Mouse (Mus musculus): ENCODE measurements around the gene Chad. TPM values are rescaled to one million over a fixed set of nuclear protein-coding genes. Genes with fewer than 3 reads are reported as not detected.

The Chad gene
- polyA plus RNA-seq, 1 experiment from 2014 or later, result 0.54 TPM

DNA sequence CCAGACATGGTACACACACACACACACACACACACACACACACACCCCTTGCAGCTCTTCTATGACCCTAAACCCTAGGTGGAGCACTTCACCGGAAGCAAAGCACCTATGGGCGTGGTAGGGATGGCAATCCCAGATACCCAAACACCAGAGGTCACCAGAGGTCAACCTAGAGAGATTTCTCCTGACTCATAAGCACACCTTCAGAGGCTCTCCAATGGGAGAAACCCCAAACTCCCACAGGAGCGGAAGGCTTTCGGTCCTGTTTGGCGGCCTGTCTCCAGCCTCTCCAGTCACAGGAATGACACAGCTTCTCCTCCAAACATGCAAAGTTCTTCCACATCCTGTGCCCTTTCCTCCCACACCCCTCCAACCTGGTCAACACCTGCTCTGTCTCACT is 18.5 kb upstream of the Chad start:
- no peak for ATAC-seq (ENCODE audit: low FRiP score, low read depth)
- Histone ChIP-seq H3K9ac (no peak overlapping the region), H3K27ac (replicated peaks) (no peak overlapping the region), H3K4me2 (no peak overlapping the region), H3K27me3 (no peaks in the 10 kb centered on the region), H3K9me3 (no peaks in the 10 kb centered on the region), H3K4me1 (replicated peaks) (peaks cover 21% of the 10 kb centered on the region), H3K4me3 (no peak overlapping the region), H3K36me3 (no peaks in the 10 kb centered on the region)
- WGBS, result 96% methylated on average over 5 of the region's 5 CpGs

DNA sequence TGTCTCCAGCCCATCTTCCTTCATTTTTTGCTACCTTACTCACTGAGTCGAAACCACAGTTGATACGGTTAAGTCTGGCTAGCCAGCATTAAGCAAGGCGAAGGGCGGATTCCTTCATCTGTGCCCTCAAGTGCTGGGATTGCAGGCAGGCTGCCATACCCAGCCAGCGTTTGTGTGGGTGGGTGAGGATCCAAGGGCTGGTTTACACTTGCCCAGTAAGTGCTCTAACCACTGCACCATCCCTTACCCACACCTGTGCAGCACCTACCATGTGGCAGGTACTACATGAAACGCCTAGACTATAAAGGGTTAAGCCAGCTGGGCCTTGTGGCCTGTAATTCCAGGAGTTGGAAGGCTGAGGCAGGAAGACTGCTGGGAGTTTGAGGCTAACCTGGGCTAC is 17.6 kb upstream of the Chad start:
- Histone ChIP-seq H3K4me2 (no peak overlapping the region), H3K36me3 (no peaks in the 10 kb centered on the region), H3K4me1 (replicated peaks) (peaks cover 21% of the 10 kb centered on the region), H3K4me3 (no peak overlapping the region), H3K9ac (no peak overlapping the region), H3K27ac (replicated peaks) (no peak overlapping the region), H3K27me3 (no peaks in the 10 kb centered on the region), H3K9me3 (no peaks in the 10 kb centered on the region)
- 98% methylated on average over 6 of the region's 6 CpGs for WGBS
- ATAC-seq (ENCODE audit: low FRiP score, low read depth), result no peak

DNA sequence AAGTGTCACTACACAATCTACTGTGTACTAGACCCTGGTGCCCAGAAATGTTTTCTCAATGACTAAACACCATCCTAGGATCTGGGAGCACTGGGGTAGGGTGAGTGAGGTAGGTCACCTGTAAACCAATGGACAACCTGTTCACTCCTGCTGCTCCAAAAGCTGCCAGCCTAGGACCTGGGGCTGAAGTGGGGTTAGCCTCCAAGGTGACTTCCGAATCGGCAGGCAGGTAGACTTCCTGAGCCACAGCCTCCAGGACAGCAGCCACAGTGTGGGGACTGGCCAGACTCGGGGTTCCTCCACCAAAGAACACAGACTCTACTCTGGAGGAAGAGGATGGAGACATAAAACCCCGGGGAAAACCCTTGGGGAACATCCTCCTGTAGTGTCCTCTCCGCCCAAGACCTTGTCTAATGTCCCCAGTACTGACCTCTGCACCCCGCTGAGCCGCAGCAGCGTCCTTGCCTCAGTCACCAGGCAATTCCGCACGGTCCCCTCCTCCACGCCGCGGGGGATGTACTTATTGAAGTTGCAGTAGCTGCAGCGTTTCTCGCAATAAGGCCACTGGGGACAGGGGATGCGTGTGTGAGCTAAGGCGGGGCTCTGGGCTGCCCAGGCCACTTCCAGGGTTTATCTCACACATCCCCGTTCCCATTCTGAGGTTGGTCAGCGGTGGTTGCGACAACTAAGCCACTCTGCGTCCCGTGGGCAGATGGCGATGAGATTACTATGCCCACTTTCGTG is 16.6 kb upstream of the Chad start:
- H3K36me3 ChIP-seq, result no peaks in the 10 kb centered on the region
- 11% methylated on average over 24 of the region's 24 CpGs for WGBS
- peaks cover 21% of the 10 kb centered on the region for H3K4me1 ChIP-seq (replicated peaks)
- peak overlapping the region; percentile 65 for H3K9ac ChIP-seq
- H3K4me2 ChIP-seq, result peak overlapping the region; percentile 94
- no peaks in the 10 kb centered on the region for H3K9me3 ChIP-seq
- peak; percentile 57 for ATAC-seq (ENCODE audit: low FRiP score, low read depth)
- H3K4me3 ChIP-seq, result peak overlapping the region; percentile 70
- no peaks in the 10 kb centered on the region for H3K27me3 ChIP-seq
- H3K27ac ChIP-seq (replicated peaks), result peak overlapping the region; percentile 90

- H3K4me1 ChIP-seq (replicated peaks), result peaks cover 16% of the 10 kb centered on the region
- ATAC-seq (ENCODE audit: low FRiP score, low read depth), result peak; percentile 90
- 5% methylated on average over 49 of the region's 49 CpGs for WGBS
Measured at GRCm38 (mm10) chr11:94548888-94549690, 15.8 kb upstream of the Chad start, which contains the start of gene Rsad1. Gene Rsad1 (minus strand): TSS chr11:94549255.

GRCm38 (mm10) chr11:94549691-94550441 is 15.0 kb upstream of the Chad start:
- H3K4me2 ChIP-seq, result peak overlapping the region; percentile 94
- WGBS, result 78% methylated on average over 10 of the region's 10 CpGs

More at GRCm38 (mm10) chr11:94548888-94549690, 15.8 kb upstream of the Chad start, which contains the start of gene Rsad1:
- Histone ChIP-seq H3K27me3 (no peaks in the 10 kb centered on the region), H3K9ac (peak within 1 kb of the TSS; percentile 65), H3K4me2 (peak within 1 kb of the TSS; percentile 94), H3K4me3 (peak within 1 kb of the TSS; percentile 70), H3K27ac (replicated peaks) (peak within 1 kb of the TSS; percentile 90), H3K9me3 (no peaks in the 10 kb centered on the region), H3K36me3 (no peaks in the 10 kb centered on the region)

GRCm38 (mm10) chr11:94550442-94550744 is 14.5 kb upstream of the Chad start:
- Histone ChIP-seq H3K27me3 (no peaks in the 10 kb centered on the region), H3K36me3 (no peaks in the 10 kb centered on the region), H3K4me1 (replicated peaks) (peaks cover 13% of the 10 kb centered on the region), H3K4me3 (no peak overlapping the region), H3K27ac (replicated peaks) (no peak overlapping the region), H3K9ac (no peak overlapping the region), H3K9me3 (no peaks in the 10 kb centered on the region), H3K4me2 (no peak overlapping the region)
- 90% methylated on average over 5 of the region's 5 CpGs for WGBS
- ATAC-seq (ENCODE audit: low FRiP score, low read depth), result no peak

More at GRCm38 (mm10) chr11:94549691-94550441, 15.0 kb upstream of the Chad start:
- Histone ChIP-seq H3K4me3 (no peak overlapping the region), H3K27ac (replicated peaks) (peak overlapping the region; percentile 90), H3K4me1 (replicated peaks) (peaks cover 13% of the 10 kb centered on the region), H3K9ac (no peak overlapping the region), H3K36me3 (no peaks in the 10 kb centered on the region), H3K9me3 (no peaks in the 10 kb centered on the region), H3K27me3 (no peaks in the 10 kb centered on the region)
- no peak for ATAC-seq (ENCODE audit: low FRiP score, low read depth)

DNA sequence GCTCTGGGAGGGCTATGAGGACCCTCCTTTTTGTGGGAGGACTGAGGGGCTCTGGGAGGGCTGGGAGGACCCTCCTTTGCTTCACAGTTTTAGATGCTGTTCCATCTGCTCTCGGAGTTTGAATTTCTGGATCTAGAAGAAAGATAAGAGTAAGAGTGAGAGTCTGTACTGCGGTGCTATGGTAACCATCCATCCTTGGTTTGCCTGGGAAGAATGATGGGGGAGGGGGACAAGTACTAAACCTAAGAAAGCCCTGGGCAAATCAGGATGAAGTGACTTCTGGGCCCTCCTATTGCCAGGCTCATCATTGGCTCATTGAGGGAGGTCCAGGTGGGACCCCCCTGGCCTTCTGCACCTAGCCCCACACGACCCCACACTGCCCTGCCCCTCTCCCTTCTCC is 6.6 kb upstream of the Chad start:
- 72% methylated on average over 3 of the region's 3 CpGs for WGBS
- H3K4me2 ChIP-seq, result no peak overlapping the region

GRCm38 (mm10) chr11:94563383-94563782 is 1.5 kb upstream of the Chad start:
- H3K4me3 ChIP-seq, result no peak overlapping the region
- H3K36me3 ChIP-seq, result no peaks in the 10 kb centered on the region
- ATAC-seq (ENCODE audit: low FRiP score, low read depth), result no peak
- no peak overlapping the region for H3K27ac ChIP-seq (replicated peaks)
- H3K9ac ChIP-seq, result no peak overlapping the region
- WGBS, result 96% methylated on average over 5 of the region's 5 CpGs
- no peaks in the 10 kb centered on the region for H3K9me3 ChIP-seq
- H3K4me2 ChIP-seq, result no peak overlapping the region
- H3K27me3 ChIP-seq, result peaks cover 27% of the 10 kb centered on the region
- H3K4me1 ChIP-seq (replicated peaks), result peaks cover 15% of the 10 kb centered on the region

More for the DNA sequence above, 6.6 kb upstream of the Chad start:
- Histone ChIP-seq H3K9ac (no peak overlapping the region), H3K27me3 (no peaks in the 10 kb centered on the region), H3K4me1 (replicated peaks) (no peaks in the 10 kb centered on the region), H3K9me3 (no peaks in the 10 kb centered on the region), H3K4me3 (no peak overlapping the region), H3K36me3 (no peaks in the 10 kb centered on the region), H3K27ac (replicated peaks) (no peak overlapping the region)
- no peak for ATAC-seq (ENCODE audit: low FRiP score, low read depth)

- Histone ChIP-seq H3K9me3 (no peaks in the 10 kb centered on the region), H3K27ac (replicated peaks) (no peak overlapping the region), H3K9ac (no peak overlapping the region), H3K4me1 (replicated peaks) (peaks cover 15% of the 10 kb centered on the region), H3K27me3 (peaks cover 27% of the 10 kb centered on the region), H3K4me3 (no peak overlapping the region), H3K36me3 (no peaks in the 10 kb centered on the region), H3K4me2 (peak overlapping the region; percentile 54; the same call in 1 of the 2 replicates)
- 0 out of 2 replicates have a peak, but pooled peaks have one; percentile 49 for ATAC-seq (ENCODE audit: low FRiP score, low read depth)
- 54% methylated on average over 5 of the region's 5 CpGs for WGBS
Measured at GRCm38 (mm10) chr11:94563821-94564220, 1.0 kb upstream of the Chad start.

GRCm38 (mm10) chr11:94565151-94565479 is 268 bp downstream of the Chad start:
- peaks cover 27% of the 10 kb centered on the region for H3K27me3 ChIP-seq
- WGBS, result 13% methylated on average over 16 of the region's 16 CpGs
- H3K4me2 ChIP-seq, result peak overlapping the region; percentile 54
- no peaks in the 10 kb centered on the region for H3K9me3 ChIP-seq
- H3K36me3 ChIP-seq, result no peaks in the 10 kb centered on the region
- H3K4me3 ChIP-seq, result peak overlapping the region; percentile 31
- H3K9ac ChIP-seq, result peak overlapping the region; percentile 32; the same call in 1 of the 2 replicates
- ATAC-seq (ENCODE audit: low FRiP score, low read depth), result no peak
- peaks cover 15% of the 10 kb centered on the region for H3K4me1 ChIP-seq (replicated peaks)
- no peak overlapping the region for H3K27ac ChIP-seq (replicated peaks)

- Histone ChIP-seq H3K4me3 (no peak overlapping the region), H3K36me3 (no peaks in the 10 kb centered on the region), H3K4me1 (replicated peaks) (peaks cover 15% of the 10 kb centered on the region), H3K4me2 (no peak overlapping the region), H3K27me3 (peaks cover 27% of the 10 kb centered on the region), H3K9me3 (no peaks in the 10 kb centered on the region), H3K9ac (no peak overlapping the region), H3K27ac (replicated peaks) (no peak overlapping the region)
- no peak for ATAC-seq (ENCODE audit: low FRiP score, low read depth)
- WGBS, result 79% methylated on average over 6 of the region's 6 CpGs
Measured at GRCm38 (mm10) chr11:94566534-94566933, 1.7 kb downstream of the Chad start.

DNA sequence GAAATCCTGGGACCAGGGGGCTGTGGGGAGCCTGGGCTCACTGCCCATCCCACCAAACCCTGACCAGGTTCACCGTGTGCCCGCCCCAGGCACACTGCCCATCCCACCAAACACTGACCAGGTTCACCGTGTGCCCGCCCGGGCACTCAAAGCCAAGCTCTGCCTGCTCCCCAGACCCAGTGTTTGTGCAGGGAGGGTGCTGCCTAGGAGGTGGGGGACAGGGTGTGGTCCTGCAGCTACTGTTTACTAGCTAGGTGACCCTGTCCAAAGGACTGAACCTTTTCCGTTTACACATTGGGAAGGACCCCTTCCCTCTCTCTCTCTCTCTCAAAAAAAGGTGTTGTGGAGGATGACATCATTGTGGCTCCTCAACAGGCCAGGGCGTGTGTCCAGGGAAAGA is 2.5 kb downstream of the Chad start:
- no peak overlapping the region for H3K27ac ChIP-seq (replicated peaks)
- H3K9ac ChIP-seq, result no peak overlapping the region
- peaks cover 15% of the 10 kb centered on the region for H3K4me1 ChIP-seq (replicated peaks)
- peaks cover 27% of the 10 kb centered on the region for H3K27me3 ChIP-seq
- no peaks in the 10 kb centered on the region for H3K9me3 ChIP-seq
- ATAC-seq (ENCODE audit: low FRiP score, low read depth), result no peak
- H3K4me2 ChIP-seq, result no peak overlapping the region
- 90% methylated on average over 7 of the region's 7 CpGs for WGBS
- no peaks in the 10 kb centered on the region for H3K36me3 ChIP-seq
- no peak overlapping the region for H3K4me3 ChIP-seq

Measured in hindbrain, embryonic 15.5 days (tissue).